Mouse (Mus musculus) heart, embryonic 10.5 days (tissue): ENCODE measurements around the gene Spag6. TPM values are rescaled to one million over a fixed set of nuclear protein-coding genes. Genes with fewer than 3 reads are reported as not detected.

Experiments used
- DNase-seq: peaks from one replicate; pipeline ENCODE4 v3.0.0-alpha.2; 2017; ENCODE audit warnings: low spot score
- H3K27ac ChIP-seq: fragments of 300-500 bp; sonication (generic); 2 replicates; pipeline ENCODE4 v1.5.1; 2016; ENCODE audit warnings: mild to moderate bottlenecking
- H3K27me3 ChIP-seq: fragments of 300-500 bp; sonication (generic); 2 replicates; pipeline ENCODE4 v1.6.1; 2016; ENCODE audit warnings: mild to moderate bottlenecking; ENCODE audit not compliant: poor library complexity, insufficient read depth, severe bottlenecking
- H3K36me3 ChIP-seq: fragments of 300-500 bp; sonication (generic); 2 replicates; pipeline ENCODE4 v1.6.1; 2016; ENCODE audit warnings: mild to moderate bottlenecking, moderate library complexity
- H3K4me1 ChIP-seq: fragments of 300-500 bp; sonication (generic); 2 replicates; pipeline ENCODE4 v1.6.1; 2016; ENCODE audit warnings: mild to moderate bottlenecking
- H3K4me3 ChIP-seq: fragments of 300-500 bp; sonication (generic); 2 replicates; pipeline ENCODE4 v1.5.1; 2016; ENCODE audit warnings: mild to moderate bottlenecking, moderate library complexity
- H3K9me3 ChIP-seq: fragments of 300-500 bp; sonication (generic); 2 replicates; pipeline ENCODE4 v1.6.1; 2016; ENCODE audit warnings: mild to moderate bottlenecking, moderate library complexity
- WGBS: fragments of 180-500 bp; shearing (Covaris S2); methylation state at CpG from one replicate; pipeline ENCODE4 v1.1.7; 2016; 5-methylcytosine and 5-hydroxymethylcytosine counted together
- polyA plus RNA-seq: library from polyadenylated mRNA; unstranded; fragments of >200 nt; fragmentation: Nextera tagmentation; extraction: Ambion mirVana; gene quantifications from 2 replicates; pipeline ENCODE4 v1.2.1, GENCODE M21; 2016

Spag6 gene
- polyA plus RNA-seq, 1 experiment from 2014 or later = not detected

- Histone ChIP-seq H3K4me3 (no peak overlapping the region), H3K9me3 (no peaks in the 10 kb centered on the region), H3K4me1 (no peaks in the 10 kb centered on the region), H3K36me3 (no peaks in the 10 kb centered on the region), H3K27ac (no peak overlapping the region), H3K27me3 (no peaks in the 10 kb centered on the region)
- WGBS = 82% methylated on average over 4 of the region's 4 CpGs
- no peak for DNase-seq
Observed at GRCm38 (mm10) chr2:18718521-18718920, 24.7 kb downstream of the Spag6 start.

GRCm38 (mm10) chr2:18722208-18722830 is 28.5 kb downstream of the Spag6 start:
- Histone ChIP-seq H3K9me3 (no peaks in the 10 kb centered on the region), H3K36me3 (no peaks in the 10 kb centered on the region), H3K4me1 (no peaks in the 10 kb centered on the region), H3K27me3 (no peaks in the 10 kb centered on the region), H3K4me3 (no peak overlapping the region), H3K27ac (no peak overlapping the region)
- no peak for DNase-seq
- 60% methylated on average over 3 of the region's 3 CpGs for WGBS

- no peaks in the 10 kb centered on the region for H3K9me3 ChIP-seq
- H3K27me3 ChIP-seq = no peaks in the 10 kb centered on the region
- no peak overlapping the region for H3K4me3 ChIP-seq
- H3K27ac ChIP-seq = no peak overlapping the region
- no peaks in the 10 kb centered on the region for H3K4me1 ChIP-seq
- H3K36me3 ChIP-seq = no peaks in the 10 kb centered on the region
- 77% methylated on average over 1 of the region's 1 CpGs for WGBS
- no peak for DNase-seq
Observed at GRCm38 (mm10) chr2:18724462-18724861, 30.6 kb downstream of the Spag6 start.

GRCm38 (mm10) chr2:18725880-18726279 is 32.0 kb downstream of the Spag6 start:
- WGBS = 67% methylated on average over 4 of the region's 4 CpGs
- DNase-seq = no peak
- no peaks in the 10 kb centered on the region for H3K4me1 ChIP-seq
- no peaks in the 10 kb centered on the region for H3K27me3 ChIP-seq
- H3K27ac ChIP-seq = no peak overlapping the region
- no peaks in the 10 kb centered on the region for H3K36me3 ChIP-seq
- H3K4me3 ChIP-seq = no peak overlapping the region
- H3K9me3 ChIP-seq = no peaks in the 10 kb centered on the region

GRCm38 (mm10) chr2:18731718-18732117 is 37.9 kb downstream of the Spag6 start:
- H3K27me3 ChIP-seq = no peaks in the 10 kb centered on the region
- DNase-seq = no peak
- no peaks in the 10 kb centered on the region for H3K9me3 ChIP-seq
- no peaks in the 10 kb centered on the region for H3K36me3 ChIP-seq
- WGBS = 52% methylated on average over 9 of the region's 9 CpGs
- no peak overlapping the region for H3K27ac ChIP-seq
- no peaks in the 10 kb centered on the region for H3K4me1 ChIP-seq
- H3K4me3 ChIP-seq = no peak overlapping the region

- H3K27me3 ChIP-seq = no peaks in the 10 kb centered on the region
- no peaks in the 10 kb centered on the region for H3K36me3 ChIP-seq
- no peak for DNase-seq
- H3K4me3 ChIP-seq = no peak overlapping the region
- H3K4me1 ChIP-seq = no peaks in the 10 kb centered on the region
- H3K27ac ChIP-seq = no peak overlapping the region
- no peaks in the 10 kb centered on the region for H3K9me3 ChIP-seq
- 34% methylated on average over 5 of the region's 5 CpGs for WGBS
Observed at GRCm38 (mm10) chr2:18734394-18735127, 40.7 kb downstream of the Spag6 start.

GRCm38 (mm10) chr2:18737040-18737439 is 43.2 kb downstream of the Spag6 start:
- Histone ChIP-seq H3K27me3 (no peaks in the 10 kb centered on the region), H3K36me3 (no peaks in the 10 kb centered on the region), H3K4me1 (no peaks in the 10 kb centered on the region), H3K27ac (no peak overlapping the region), H3K4me3 (no peak overlapping the region), H3K9me3 (no peaks in the 10 kb centered on the region)
- 65% methylated on average over 8 of the region's 8 CpGs for WGBS
- DNase-seq = no peak

GRCm38 (mm10) chr2:18739216-18739615 is 45.4 kb downstream of the Spag6 start:
- Histone ChIP-seq H3K9me3 (no peaks in the 10 kb centered on the region), H3K27ac (no peak overlapping the region), H3K36me3 (no peaks in the 10 kb centered on the region), H3K4me1 (no peaks in the 10 kb centered on the region), H3K27me3 (no peaks in the 10 kb centered on the region), H3K4me3 (no peak overlapping the region)
- no peak for DNase-seq
- WGBS = 61% methylated on average over 2 of the region's 2 CpGs

GRCm38 (mm10) chr2:18756144-18756543 is 62.3 kb downstream of the Spag6 start:
- WGBS = 75% methylated on average over 2 of the region's 2 CpGs
- H3K9me3 ChIP-seq = no peaks in the 10 kb centered on the region
- H3K27ac ChIP-seq = no peak overlapping the region
- DNase-seq = no peak
- 0 out of 2 replicates have a peak, but pooled peaks cover 1% of the 10 kb centered on the region for H3K27me3 ChIP-seq
- no peaks in the 10 kb centered on the region for H3K4me1 ChIP-seq
- H3K36me3 ChIP-seq = no peaks in the 10 kb centered on the region
- no peak overlapping the region for H3K4me3 ChIP-seq

- Histone ChIP-seq H3K27ac (no peak overlapping the region), H3K27me3 (0 out of 2 replicates have a peak, but pooled peaks cover 7% of the 10 kb centered on the region), H3K4me1 (peaks cover 6% of the 10 kb centered on the region; the same call in 1 of the 2 replicates), H3K9me3 (no peaks in the 10 kb centered on the region), H3K36me3 (no peaks in the 10 kb centered on the region), H3K4me3 (no peak overlapping the region)
- no peak for DNase-seq
- WGBS = 82% methylated on average over 2 of the region's 2 CpGs
Observed at GRCm38 (mm10) chr2:18764846-18765245, 71.0 kb downstream of the Spag6 start.

GRCm38 (mm10) chr2:18765481-18766249 is 71.8 kb downstream of the Spag6 start:
- WGBS = 48% methylated on average over 12 of the region's 12 CpGs
- Histone ChIP-seq H3K4me1 (peaks cover 6% of the 10 kb centered on the region; the same call in 1 of the 2 replicates), H3K27me3 (0 out of 2 replicates have a peak, but pooled peaks cover 7% of the 10 kb centered on the region), H3K4me3 (peak overlapping the region; percentile 82), H3K36me3 (no peaks in the 10 kb centered on the region), H3K27ac (0 out of 2 replicates have a peak overlapping the region, but pooled peaks have one; percentile 29), H3K9me3 (no peaks in the 10 kb centered on the region)
- DNase-seq = no peak

- WGBS = 45% methylated on average over 4 of the region's 4 CpGs
- H3K9me3 ChIP-seq = no peaks in the 10 kb centered on the region
- peak overlapping the region; percentile 99 for H3K27ac ChIP-seq
- no peaks in the 10 kb centered on the region for H3K36me3 ChIP-seq
- H3K27me3 ChIP-seq = 0 out of 2 replicates have a peak, but pooled peaks cover 3% of the 10 kb centered on the region
- no peak for DNase-seq
- H3K4me1 ChIP-seq = peaks cover 6% of the 10 kb centered on the region; the same call in 1 of the 2 replicates
- peak overlapping the region; percentile 82 for H3K4me3 ChIP-seq
Observed at GRCm38 (mm10) chr2:18766441-18766820, 72.6 kb downstream of the Spag6 start.
